Mouse (Mus musculus): ENCODE data around the gene Rora. TPM values are rescaled to one million over a fixed set of nuclear protein-coding genes. Genes with fewer than 3 reads are reported as not detected.

Rora gene
- total and polyA plus RNA-seq, 3 experiments: 39.7 to 94.1 (median 45.9) TPM

GRCm38 (mm10) chr9:69137398-69137797 lies 483.8 kb downstream of the Rora start:
- DNase-seq: no peak

- no peak for DNase-seq
These were observed 486.6 kb downstream of the Rora start for GRCm38 (mm10) chr9:69140144-69140543.

DNA sequence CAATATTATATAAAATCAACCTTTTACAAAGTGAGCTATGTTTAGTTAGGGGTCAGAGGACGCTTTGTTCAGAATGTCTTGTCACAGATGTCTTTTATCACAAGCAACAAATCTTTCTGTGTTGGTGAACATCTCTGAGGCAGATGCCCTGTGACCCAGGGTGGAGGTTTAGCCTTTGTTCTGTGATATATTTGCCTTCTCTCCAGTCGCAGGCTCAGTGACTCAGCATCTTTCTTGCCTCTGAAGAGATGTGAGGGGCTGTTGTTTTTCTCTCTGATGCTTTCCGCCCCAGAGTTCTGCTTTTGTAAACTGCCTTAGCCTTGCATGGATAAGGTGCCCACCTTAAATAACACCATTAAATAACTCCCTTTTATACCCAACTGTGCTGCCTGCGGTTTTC lies 488.3 kb downstream of the Rora start:
- DNase-seq: peak; percentile 30

- no peak for DNase-seq
These were observed 493.4 kb downstream of the Rora start for GRCm38 (mm10) chr9:69146937-69147336.

- DNase-seq: no peak
These were observed 496.6 kb downstream of the Rora start for GRCm38 (mm10) chr9:69150224-69150623.

GRCm38 (mm10) chr9:69154684-69155083 lies 501.1 kb downstream of the Rora start:
- DNase-seq: no peak

DNA sequence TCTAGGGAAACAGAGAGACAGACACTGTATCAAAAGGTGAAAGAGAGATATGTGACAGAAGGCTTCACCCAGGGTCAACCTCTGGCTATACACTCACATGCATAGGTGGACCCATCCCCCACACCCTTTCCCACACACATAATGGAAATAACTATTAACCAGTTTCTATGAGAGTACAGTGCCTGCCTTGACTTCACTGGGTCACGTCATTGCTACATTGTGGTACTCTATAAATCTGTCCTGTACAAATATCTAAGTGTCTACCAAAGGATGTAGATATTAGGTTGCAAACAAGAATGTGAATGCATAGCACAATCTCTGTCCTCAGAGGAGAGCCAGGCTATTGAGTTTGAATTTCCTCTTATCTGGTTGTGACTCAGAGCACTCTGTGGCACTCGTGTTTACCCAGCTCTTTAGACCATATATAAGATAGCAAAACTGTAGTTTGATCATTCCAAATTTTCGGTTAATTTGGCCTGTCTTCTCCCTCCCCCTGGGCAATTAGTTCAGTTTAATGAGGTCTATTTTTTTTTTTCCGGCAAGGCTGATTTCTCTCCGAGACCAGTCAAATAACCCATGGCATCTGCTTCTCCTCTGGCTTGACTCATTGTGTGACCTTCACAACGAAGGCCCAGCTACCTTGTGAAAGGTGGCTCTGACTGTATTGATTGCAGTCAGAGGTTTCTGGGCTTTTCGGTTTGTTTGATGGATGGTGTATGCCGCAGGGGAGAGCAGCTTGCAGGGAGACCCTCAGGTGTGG lies 502.4 kb downstream of the Rora start:
- DNase-seq: peak; percentile 61

DNA sequence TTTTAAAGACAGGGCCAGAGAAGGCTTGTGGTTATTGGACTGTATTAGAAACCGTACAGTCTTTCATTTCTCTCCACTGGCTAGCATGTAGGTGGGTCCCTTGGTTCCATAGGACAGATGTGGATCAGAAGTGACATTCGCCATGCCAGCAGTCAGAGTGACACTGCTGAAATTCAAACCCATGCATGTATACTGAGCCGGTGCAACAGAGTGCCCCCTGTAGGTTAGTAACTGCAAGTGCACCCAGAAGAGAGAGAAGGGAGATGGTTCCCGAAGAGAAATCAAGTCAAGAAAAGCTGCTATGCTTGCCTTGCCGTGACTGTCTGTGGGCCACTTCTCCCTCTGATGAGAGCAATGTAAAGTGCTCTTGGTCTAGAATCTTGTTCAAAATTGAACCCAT lies 507.2 kb downstream of the Rora start:
- DNase-seq: no peak

GRCm38 (mm10) chr9:69164653-69165052 lies 511.1 kb downstream of the Rora start:
- DNase-seq: peak; percentile 34

- DNase-seq: no peak
These were observed 511.7 kb downstream of the Rora start for GRCm38 (mm10) chr9:69165096-69165836.

GRCm38 (mm10) chr9:69174061-69174460 lies 520.5 kb downstream of the Rora start:
- no peak for DNase-seq

GRCm38 (mm10) chr9:69174527-69175116 lies 521.0 kb downstream of the Rora start:
- no peak for DNase-seq

DNA sequence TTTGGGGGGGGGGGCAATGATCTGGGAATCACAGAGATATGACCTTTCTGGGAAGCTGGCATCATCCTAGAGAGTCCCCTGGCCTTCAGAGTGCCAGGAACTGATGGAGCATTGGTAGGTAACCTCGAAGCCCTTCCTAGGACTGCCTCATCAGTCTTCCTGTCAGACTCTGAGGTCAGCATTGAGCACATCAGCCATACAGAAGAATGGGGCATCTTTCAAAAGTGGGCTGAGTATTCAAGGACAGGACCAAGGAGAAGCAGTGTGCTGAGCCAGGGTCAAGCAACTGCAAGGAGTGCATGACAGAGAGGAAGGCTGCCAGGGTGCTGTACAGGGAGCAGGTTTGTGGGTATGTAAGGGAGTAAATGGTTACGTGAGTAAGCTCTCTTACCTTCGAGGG lies 523.4 kb downstream of the Rora start:
- DNase-seq: peak; percentile 58

DNA sequence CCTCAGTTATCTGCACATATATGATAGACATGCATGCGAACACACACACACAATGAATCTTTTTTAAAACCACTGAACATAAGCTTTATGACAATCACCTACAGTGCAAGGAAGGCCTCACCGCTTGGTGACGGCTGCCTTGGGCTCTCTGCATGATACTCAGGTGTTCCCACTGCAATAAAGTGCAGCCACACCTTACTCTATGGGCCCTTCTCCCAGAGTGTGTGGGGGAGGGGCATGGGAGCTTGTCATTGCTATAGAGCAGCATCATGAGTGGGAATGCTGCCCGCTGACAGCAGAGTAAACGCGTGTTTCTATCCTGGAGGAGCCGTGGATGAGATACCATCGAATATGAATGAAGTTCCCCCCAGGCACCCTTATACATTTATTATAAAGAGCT lies 525.6 kb downstream of the Rora start:
- no peak for DNase-seq

DNA sequence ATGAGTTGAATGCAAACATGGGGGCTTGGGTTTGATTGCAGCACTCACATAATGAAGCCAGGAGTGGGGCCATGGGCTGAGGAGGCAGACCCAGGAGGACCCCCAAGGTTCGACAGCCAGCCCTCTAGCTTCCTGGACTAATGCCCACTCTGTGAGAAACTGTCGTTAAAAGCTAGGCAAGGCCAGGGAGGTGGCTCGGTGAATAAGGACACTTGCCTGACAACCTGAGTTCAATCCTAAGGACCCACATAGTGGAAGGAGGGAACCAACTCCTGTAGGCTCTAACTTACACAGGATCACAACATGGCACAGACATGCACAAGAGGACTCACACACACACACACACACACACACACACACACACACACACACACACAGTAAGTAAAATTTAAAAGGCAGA lies 527.4 kb downstream of the Rora start:
- peak; percentile 49 for DNase-seq

DNA sequence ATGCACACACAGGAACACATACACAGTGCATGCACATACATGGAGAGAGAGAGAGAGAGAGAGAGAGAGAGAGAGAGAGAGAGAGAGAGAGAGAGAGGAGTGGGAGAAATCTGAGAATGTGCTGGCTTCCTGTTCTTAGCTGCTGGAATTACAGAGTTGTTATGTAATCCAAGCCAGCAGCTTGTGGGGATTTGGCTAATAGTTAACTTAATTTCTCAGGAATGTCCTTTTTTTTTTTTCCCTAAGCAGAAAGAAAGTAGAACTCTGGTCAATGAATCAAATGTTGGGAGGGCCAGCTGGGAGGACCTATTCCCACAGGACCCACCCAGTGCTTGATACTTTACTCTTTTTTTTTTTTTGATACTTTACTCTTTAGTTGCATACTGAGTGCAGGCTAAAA lies 527.8 kb downstream of the Rora start:
- no peak for DNase-seq

DNA sequence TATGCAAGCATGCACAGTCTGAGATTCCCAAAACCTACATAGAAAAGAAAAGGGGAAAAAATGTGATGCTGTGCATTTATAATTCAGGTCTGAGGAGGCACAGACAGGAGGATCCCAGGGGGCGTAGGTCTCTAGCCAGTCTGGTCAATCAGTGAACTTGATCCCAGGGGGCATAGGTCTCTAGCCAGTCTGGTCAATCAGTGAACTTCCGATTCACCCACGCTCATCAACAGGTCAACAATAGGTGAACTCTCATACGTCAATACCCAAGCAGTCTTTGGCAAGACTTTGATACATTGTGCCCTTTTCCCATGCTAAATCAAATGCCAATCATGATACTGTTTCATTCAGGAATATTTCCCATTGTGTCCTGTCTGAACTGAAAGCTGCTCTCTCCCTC lies 530.3 kb downstream of the Rora start:
- DNase-seq: no peak

GRCm38 (mm10) chr9:69190726-69191125 lies 537.1 kb downstream of the Rora start:
- DNase-seq: peak; percentile 84

DNA sequence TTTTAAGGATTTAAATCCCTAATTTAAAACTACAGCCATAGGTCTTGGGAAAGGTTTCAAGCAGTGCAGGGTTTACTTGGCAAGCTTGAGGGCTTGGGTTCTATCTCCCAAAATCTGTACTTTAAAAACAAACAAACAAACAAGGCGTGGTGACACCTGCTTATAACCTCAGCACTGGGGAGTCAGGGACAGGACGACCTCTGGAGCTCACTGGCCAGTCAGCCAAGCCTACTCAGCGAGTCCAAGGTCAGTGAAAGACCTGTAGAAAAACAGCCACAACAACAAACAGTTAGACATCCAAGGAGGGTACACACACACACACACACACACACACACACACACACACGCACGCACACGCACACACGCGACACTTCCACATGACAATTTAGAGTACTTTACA lies 538.9 kb downstream of the Rora start:
- DNase-seq: no peak

- peak; percentile 55 for DNase-seq
These were observed 541.3 kb downstream of the Rora start for GRCm38 (mm10) chr9:69194638-69195605.

DNA sequence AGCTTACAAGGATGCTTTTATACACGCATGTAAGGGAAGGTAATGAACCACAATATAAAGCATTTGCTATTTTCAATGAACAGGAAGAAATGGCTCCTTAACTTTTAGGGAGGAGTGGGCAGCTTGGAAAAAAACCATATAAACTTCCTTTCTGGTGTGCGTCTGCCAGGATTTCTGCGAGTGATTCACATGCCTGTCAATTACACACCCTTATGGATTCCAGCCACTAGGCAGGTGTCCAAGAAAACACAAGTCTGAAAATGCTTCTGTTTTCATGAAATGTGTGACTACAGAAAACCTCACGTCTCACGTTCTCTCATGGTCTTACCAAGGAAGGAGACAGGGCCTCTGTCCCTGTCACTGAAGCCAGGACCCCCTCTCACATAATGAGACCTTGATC lies 560.2 kb downstream of the Rora start:
- peak; percentile 73 for DNase-seq

DNA sequence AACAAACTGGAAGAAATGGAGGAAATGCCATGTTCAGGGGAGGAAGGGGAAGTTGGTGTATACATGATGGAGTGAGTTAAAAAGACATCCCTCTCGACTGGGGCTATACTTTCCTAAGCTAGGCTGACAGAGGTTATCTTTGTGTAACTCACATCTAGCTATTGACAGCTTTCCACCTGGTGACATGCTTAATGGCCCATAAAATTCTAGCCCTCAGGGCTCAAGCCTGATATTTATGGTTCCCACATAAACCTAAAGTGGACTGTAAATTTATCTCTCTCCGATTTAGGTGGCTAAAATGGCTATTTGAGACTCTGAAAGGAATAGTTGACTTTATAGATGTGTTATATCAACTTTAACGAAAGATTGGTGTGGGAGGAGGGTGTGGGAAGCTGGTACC lies 571.3 kb downstream of the Rora start:
- DNase-seq: no peak
